Mouse (Mus musculus) brain, adult 10 weeks (tissue): ENCODE results near the gene Naa10. TPM values are rescaled to one million over a fixed set of nuclear protein-coding genes. Genes with fewer than 3 reads are reported as not detected.

ENCODE experiments used
- polyA plus RNA-seq: library from polyadenylated mRNA; stranded (reverse); fragments of 350-450 nt; fragmentation: Illumina TruSeq; extraction: RNeasy Lipid Tissue Mini Kit (QIAGEN cat#74804); gene quantifications from one replicate; pipeline ENCODE4 v1.2.3, GENCODE M21; 2015; ENCODE audit warnings: low read depth, low replicate concordance

Gene Naa10
- 66.1 TPM for polyA plus RNA-seq

GRCm38 (mm10) chrX:73921823-73922549, at the start of gene Naa10, which contains the start of gene Arhgap4:
Gene Naa10 (minus strand): TSS chrX:73921944.
Gene Arhgap4 (minus strand): TSS chrX:73921870.

GRCm38 (mm10) chrX:73966248-73967176, 44.8 kb upstream of the Naa10 start, which contains the start of gene Hcfc1:
Gene Hcfc1 (minus strand): TSS chrX:73966357.

GRCm38 (mm10) chrX:73930402-73931062, 8.8 kb upstream of the Naa10 start, which contains the start of gene Renbp:
Gene Renbp (minus strand): TSS chrX:73930850.

GRCm38 (mm10) chrX:73895719-73896118, 26.0 kb downstream of the Naa10 start, which contains the start of gene L1cam:
Gene L1cam (minus strand): TSS chrX:73896105.

GRCm38 (mm10) chrX:73891551-73892152, 30.1 kb downstream of the Naa10 start, which contains the start of gene Avpr2:
Gene Avpr2 (plus strand): TSS chrX:73892102.

Other genes starting within 250 kb of the Naa10 start
- gene Slc6a8, start 248.8 kb downstream of the Naa10 start, polyA plus RNA-seq: 75.3 TPM
- gene Bcap31, start 205.8 kb downstream of the Naa10 start, polyA plus RNA-seq: 138 TPM
- gene Abcd1, start 205.3 kb downstream of the Naa10 start, polyA plus RNA-seq: 9.2 TPM
- 12.9 TPM for gene Plxnb3, start 164.9 kb downstream of the Naa10 start, polyA plus RNA-seq
- 13.8 TPM for gene Srpk3, start 147.5 kb downstream of the Naa10 start, polyA plus RNA-seq
- gene Idh3g, start 135.0 kb downstream of the Naa10 start, polyA plus RNA-seq: 264 TPM
- 145 TPM for gene Ssr4, start 134.9 kb downstream of the Naa10 start, polyA plus RNA-seq
- gene Pdzd4, start 97.0 kb downstream of the Naa10 start, polyA plus RNA-seq: 82.2 TPM
- not detected for gene Avpr2, start 29.8 kb downstream of the Naa10 start, polyA plus RNA-seq
- gene L1cam, start 25.8 kb downstream of the Naa10 start, polyA plus RNA-seq: 98.7 TPM
- gene Arhgap4, start 74 bp downstream of the Naa10 start, polyA plus RNA-seq: 3.8 TPM
- 7.2 TPM for gene Renbp, start 8.9 kb upstream of the Naa10 start, polyA plus RNA-seq
- gene Hcfc1, start 44.4 kb upstream of the Naa10 start, polyA plus RNA-seq: 43.1 TPM
- gene Irak1, start 102.0 kb upstream of the Naa10 start, polyA plus RNA-seq: 52.5 TPM
- 1.2 TPM for gene Opn1mw, start 205.5 kb upstream of the Naa10 start, polyA plus RNA-seq
- 40.9 TPM for gene Mecp2, start 213.4 kb upstream of the Naa10 start, polyA plus RNA-seq
- not detected for gene Tex28, start 245.9 kb upstream of the Naa10 start, polyA plus RNA-seq